Mouse (Mus musculus) retina, adult 2 months (tissue): ENCODE results near the gene Fam160b1.
A peak's percentile ranks its signal among the peaks of the same experiment; 100 is the strongest.

Experiments used
- DNase-seq: peaks from one replicate; pipeline ENCODE4 v3.0.0-alpha.2; 2012; ENCODE audit warnings: low read depth, low spot score

Fam160b1 gene

GRCm38 (mm10) chr19:57366626-57367025 is 6.1 kb downstream of the Fam160b1 start:
- DNase-seq, result no peak

GRCm38 (mm10) chr19:57367201-57367600 is 6.7 kb downstream of the Fam160b1 start:
- DNase-seq, result no peak

GRCm38 (mm10) chr19:57367849-57368387 is 7.4 kb downstream of the Fam160b1 start:
- no peak for DNase-seq

GRCm38 (mm10) chr19:57373276-57373811 is 12.9 kb downstream of the Fam160b1 start:
- DNase-seq, result no peak

- DNase-seq, result no peak
These were observed 14.7 kb downstream of the Fam160b1 start for GRCm38 (mm10) chr19:57375161-57375560.

- DNase-seq, result no peak
These were observed 15.3 kb downstream of the Fam160b1 start for GRCm38 (mm10) chr19:57375746-57376145.

- DNase-seq, result no peak
These were observed 16.7 kb downstream of the Fam160b1 start for GRCm38 (mm10) chr19:57377043-57377703.

GRCm38 (mm10) chr19:57386176-57386693 is 25.8 kb downstream of the Fam160b1 start:
- no peak for DNase-seq

- no peak for DNase-seq
These were observed 31.1 kb downstream of the Fam160b1 start for GRCm38 (mm10) chr19:57391545-57391944.

- no peak for DNase-seq
These were observed 33.0 kb downstream of the Fam160b1 start for GRCm38 (mm10) chr19:57393357-57393957.

GRCm38 (mm10) chr19:57396609-57397008 is 36.1 kb downstream of the Fam160b1 start:
- DNase-seq, result no peak

GRCm38 (mm10) chr19:57402364-57402763 is 41.9 kb downstream of the Fam160b1 start:
- no peak for DNase-seq

- DNase-seq, result peak; percentile 34
These were observed 43.4 kb downstream of the Fam160b1 start for GRCm38 (mm10) chr19:57403700-57404501.

- DNase-seq, result no peak
These were observed 44.0 kb downstream of the Fam160b1 start for GRCm38 (mm10) chr19:57404502-57404848.

- DNase-seq, result no peak
These were observed 47.5 kb downstream of the Fam160b1 start for GRCm38 (mm10) chr19:57407947-57408346.

GRCm38 (mm10) chr19:57411375-57412196 is 51.1 kb downstream of the Fam160b1 start:
- DNase-seq, result peak; percentile 52

GRCm38 (mm10) chr19:57413170-57413569 is 52.7 kb downstream of the Fam160b1 start:
- no peak for DNase-seq

GRCm38 (mm10) chr19:57413918-57414317 is 53.4 kb downstream of the Fam160b1 start:
- no peak for DNase-seq

- DNase-seq, result no peak
These were observed 54.7 kb downstream of the Fam160b1 start for GRCm38 (mm10) chr19:57415031-57415807.
